Mouse (Mus musculus): Measurements from ENCODE around the gene Mindy1. TPM values are rescaled to one million over a fixed set of nuclear protein-coding genes. Genes with fewer than 3 reads are reported as not detected.

Gene Mindy1
- total RNA-seq, 2 experiments from 2014 or later: 75.5 to 124 TPM

GRCm38 (mm10) chr3:95264724-95265123, 16.4 kb upstream of the Mindy1 start:
- DNase-seq (ENCODE audit: low spot score in 2 of 2): no peak

GRCm38 (mm10) chr3:95266052-95266451, 15.1 kb upstream of the Mindy1 start:
- DNase-seq (ENCODE audit: low spot score in 2 of 2): no peak

GRCm38 (mm10) chr3:95267855-95268254, 13.3 kb upstream of the Mindy1 start:
- peak in 1 of 2 experiments; percentile 32 for DNase-seq (ENCODE audit: low spot score in 2 of 2)

- no peak for DNase-seq (ENCODE audit: low spot score in 2 of 2)
Measured at GRCm38 (mm10) chr3:95269789-95270188, 11.4 kb upstream of the Mindy1 start.

- no peak for DNase-seq (ENCODE audit: low spot score in 2 of 2)
Measured at GRCm38 (mm10) chr3:95270766-95271364, 10.3 kb upstream of the Mindy1 start.

GRCm38 (mm10) chr3:95273471-95273870, 7.7 kb upstream of the Mindy1 start:
- DNase-seq (ENCODE audit: low spot score in 2 of 2): no peak

- DNase-seq (ENCODE audit: low spot score in 2 of 2): no peak
Measured at GRCm38 (mm10) chr3:95274453-95274852, 6.7 kb upstream of the Mindy1 start.

GRCm38 (mm10) chr3:95275161-95275560, 6.0 kb upstream of the Mindy1 start:
- no peak for DNase-seq (ENCODE audit: low spot score in 2 of 2)

- no peak for DNase-seq (ENCODE audit: low spot score in 2 of 2)
Measured at GRCm38 (mm10) chr3:95276428-95276934, 4.7 kb upstream of the Mindy1 start.

GRCm38 (mm10) chr3:95277149-95277551, 4.0 kb upstream of the Mindy1 start:
- DNase-seq (ENCODE audit: low spot score in 2 of 2): no peak

GRCm38 (mm10) chr3:95280747-95281146, 398 bp upstream of the Mindy1 start:
- no peak for DNase-seq (ENCODE audit: low spot score in 2 of 2)

GRCm38 (mm10) chr3:95282381-95282864, 1.3 kb downstream of the Mindy1 start:
- DNase-seq (ENCODE audit: low spot score in 2 of 2): peak; percentile 40 to 57

GRCm38 (mm10) chr3:95282865-95283588, 1.9 kb downstream of the Mindy1 start:
- DNase-seq (ENCODE audit: low spot score in 2 of 2): peak; percentile 73 to 74

- no peak for DNase-seq (ENCODE audit: low spot score in 2 of 2)
Measured at GRCm38 (mm10) chr3:95283589-95283941, 2.4 kb downstream of the Mindy1 start.

- no peak for DNase-seq (ENCODE audit: low spot score in 2 of 2)
Measured at GRCm38 (mm10) chr3:95284062-95284461, 2.9 kb downstream of the Mindy1 start.

GRCm38 (mm10) chr3:95284501-95285281, 3.5 kb downstream of the Mindy1 start:
- DNase-seq (ENCODE audit: low spot score in 2 of 2): peak; percentile 38 to 46

- no peak for DNase-seq (ENCODE audit: low spot score in 2 of 2)
Measured at GRCm38 (mm10) chr3:95285390-95285789, 4.2 kb downstream of the Mindy1 start.

GRCm38 (mm10) chr3:95286011-95286410, 4.9 kb downstream of the Mindy1 start:
- no peak for DNase-seq (ENCODE audit: low spot score in 2 of 2)

GRCm38 (mm10) chr3:95286510-95286909, 5.4 kb downstream of the Mindy1 start:
- no peak for DNase-seq (ENCODE audit: low spot score in 2 of 2)

- no peak for DNase-seq (ENCODE audit: low spot score in 2 of 2)
Measured at GRCm38 (mm10) chr3:95287541-95287940, 6.4 kb downstream of the Mindy1 start.

GRCm38 (mm10) chr3:95289419-95289818, 8.3 kb downstream of the Mindy1 start:
- no peak for DNase-seq (ENCODE audit: low spot score in 2 of 2)

- no peak for DNase-seq (ENCODE audit: low spot score in 2 of 2)
Measured at GRCm38 (mm10) chr3:95290156-95290555, 9.0 kb downstream of the Mindy1 start.
